Mouse (Mus musculus) liver, embryonic 15.5 days (tissue): Measurements from ENCODE around the gene Capn12. TPM values are rescaled to one million over a fixed set of nuclear protein-coding genes. Genes with fewer than 3 reads are reported as not detected.

Source experiments
- ATAC-seq: fragments of 200-750 bp; cut with Nextera tagmentation; 2 replicates; pipeline ENCODE4 v1.8.0; 2017; ENCODE audit warnings: moderate number of reproducible peaks, mild to moderate bottlenecking, moderate library complexity; ENCODE audit not compliant: insufficient read depth
- H3K27ac ChIP-seq: fragments of 300-500 bp; sonication (generic); replicated peaks from 2 replicates; pipeline ENCODE4 v1.5.1; 2015; ENCODE audit warnings: mild to moderate bottlenecking, inconsistent platforms
- H3K27me3 ChIP-seq: fragments of 300-500 bp; sonication (generic); 2 replicates; pipeline ENCODE4 v1.6.1; 2015; ENCODE audit warnings: mild to moderate bottlenecking, inconsistent platforms
- H3K36me3 ChIP-seq: fragments of 300-500 bp; sonication (generic); replicated peaks from 2 replicates; pipeline ENCODE4 v1.6.1; 2015; ENCODE audit warnings: moderate library complexity, mild to moderate bottlenecking, inconsistent platforms
- H3K4me1 ChIP-seq: fragments of 300-500 bp; sonication (generic); replicated peaks from 2 replicates; pipeline ENCODE4 v1.6.1; 2015; ENCODE audit warnings: inconsistent platforms
- H3K4me2 ChIP-seq: fragments of 300-500 bp; sonication (generic); 2 replicates; pipeline ENCODE4 v1.6.1; 2015; ENCODE audit warnings: moderate library complexity, mild to moderate bottlenecking, inconsistent platforms
- H3K4me3 ChIP-seq: fragments of 300-500 bp; sonication (generic); replicated peaks from 2 replicates; pipeline ENCODE4 v1.5.1; 2015; ENCODE audit warnings: mild to moderate bottlenecking, inconsistent platforms
- H3K9ac ChIP-seq: fragments of 300-500 bp; sonication (generic); 2 replicates; pipeline ENCODE4 v1.6.1; 2015; ENCODE audit warnings: moderate library complexity, mild to moderate bottlenecking, inconsistent platforms
- H3K9me3 ChIP-seq: fragments of 300-500 bp; sonication (generic); replicated peaks from 2 replicates; pipeline ENCODE4 v1.6.1; 2016; ENCODE audit warnings: inconsistent platforms
- WGBS: fragments of 180-500 bp; shearing (Covaris S2); methylation state at CpG from one replicate; pipeline ENCODE4 v1.1.7; 2015; ENCODE audit warnings: mixed read lengths; ENCODE audit not compliant: insufficient replicate concordance; 5-methylcytosine and 5-hydroxymethylcytosine counted together
- polyA plus RNA-seq: library from polyadenylated mRNA; unstranded; fragments of >200 nt; fragmentation: Nextera tagmentation; extraction: Ambion mirVana; gene quantifications from 2 replicates; pipeline ENCODE4 v1.2.1, GENCODE M21; 2015

Capn12 gene
- polyA plus RNA-seq, 1 experiment from 2014 or later, result 0.08 TPM

DNA sequence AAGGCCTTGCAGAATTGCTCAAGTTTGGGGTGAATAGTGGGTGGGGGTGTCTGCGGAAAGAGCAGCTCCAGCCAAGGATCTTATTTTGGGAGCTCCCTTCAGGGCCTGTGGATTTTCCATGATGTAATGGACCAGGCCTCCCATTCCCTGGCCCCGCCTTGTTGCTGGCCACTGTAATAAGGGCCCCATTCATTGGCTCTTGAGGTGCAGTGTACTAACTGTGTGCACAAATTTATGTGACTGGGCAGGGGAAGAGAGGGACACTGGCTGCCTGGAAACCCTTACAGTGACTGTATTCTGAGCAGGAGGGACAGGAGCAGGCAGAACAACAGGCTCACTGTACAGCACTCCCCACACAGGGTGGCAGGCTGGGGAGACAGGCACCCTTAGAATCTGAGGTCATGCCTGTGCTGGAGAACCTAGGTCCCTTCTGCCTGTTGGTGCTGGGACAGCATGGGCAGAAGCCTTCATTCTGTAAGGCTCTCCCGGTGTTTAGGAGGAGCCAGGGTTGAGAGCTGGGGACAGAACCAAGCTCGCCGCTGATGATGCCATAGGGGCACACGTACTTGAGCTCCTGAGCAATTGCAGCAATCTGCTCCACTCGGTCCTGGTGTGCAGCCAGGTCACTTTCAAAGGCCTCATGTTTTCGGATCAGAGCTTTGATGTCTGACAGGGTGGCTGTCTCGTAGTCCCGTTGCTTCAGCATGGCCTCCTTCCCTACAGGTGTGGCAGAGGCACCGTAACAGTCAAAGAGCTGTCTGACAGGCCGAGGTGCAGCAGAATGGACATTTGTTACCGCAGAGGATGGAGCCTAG lies 20.3 kb downstream of the Capn12 start:
- Histone ChIP-seq H3K4me1 (no peaks in the 10 kb centered on the region), H3K4me2 (no peak overlapping the region), H3K9me3 (no peaks in the 10 kb centered on the region), H3K36me3 (peaks cover 100% of the 10 kb centered on the region), H3K9ac (no peak overlapping the region), H3K4me3 (no peak overlapping the region), H3K27me3 (no peaks in the 10 kb centered on the region), H3K27ac (no peak overlapping the region)
- 87% methylated on average over 13 of the region's 13 CpGs for WGBS
- ATAC-seq, result no peak

DNA sequence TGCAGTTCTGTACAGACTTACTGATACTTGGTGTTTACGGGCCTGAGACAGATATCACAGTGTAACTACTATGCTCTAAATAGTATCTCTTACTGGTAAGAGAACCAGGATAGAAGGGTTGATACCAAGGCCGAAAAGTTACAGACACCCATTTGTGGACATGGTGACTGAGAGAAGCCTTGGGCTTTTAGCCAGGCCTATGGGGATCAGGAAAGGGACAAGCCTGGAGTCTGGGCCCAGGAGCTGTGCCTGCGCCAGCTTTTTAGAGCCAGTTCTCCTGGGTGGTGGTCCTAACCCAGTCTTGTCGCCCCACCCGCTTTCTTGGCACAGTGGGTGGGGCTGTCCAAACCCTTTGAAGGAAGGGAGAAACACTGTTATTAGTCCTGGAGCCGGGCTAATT lies 21.0 kb downstream of the Capn12 start:
- no peak for ATAC-seq
- Histone ChIP-seq H3K36me3 (peaks cover 100% of the 10 kb centered on the region), H3K27ac (no peak overlapping the region), H3K27me3 (no peaks in the 10 kb centered on the region), H3K4me2 (no peak overlapping the region), H3K9me3 (no peaks in the 10 kb centered on the region), H3K4me1 (no peaks in the 10 kb centered on the region), H3K9ac (no peak overlapping the region), H3K4me3 (no peak overlapping the region)
- WGBS, result 80% methylated on average over 6 of the region's 6 CpGs

DNA sequence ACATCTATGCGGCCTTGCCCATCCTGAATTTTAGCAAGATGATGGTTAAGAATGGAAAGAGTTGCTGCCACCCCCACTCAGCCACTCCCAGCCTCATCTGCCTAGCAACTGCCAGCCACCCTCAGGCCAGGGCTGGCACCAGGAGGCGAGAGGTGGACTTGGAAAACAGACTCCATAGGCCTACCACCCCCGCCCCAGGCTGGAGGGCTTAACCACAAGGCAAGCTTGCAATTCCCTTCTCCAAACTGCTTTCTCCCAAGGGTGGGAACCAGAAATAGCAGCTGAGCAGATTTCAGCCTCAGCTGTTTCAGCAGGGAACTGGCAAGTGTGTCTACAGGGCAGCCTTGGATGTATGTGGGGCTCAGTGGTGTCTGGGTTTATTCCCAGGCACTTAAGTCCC lies 21.6 kb downstream of the Capn12 start:
- Histone ChIP-seq H3K27ac (no peak overlapping the region), H3K4me2 (no peak overlapping the region), H3K9ac (no peak overlapping the region), H3K36me3 (peaks cover 100% of the 10 kb centered on the region), H3K4me1 (no peaks in the 10 kb centered on the region), H3K4me3 (no peak overlapping the region), H3K27me3 (no peaks in the 10 kb centered on the region), H3K9me3 (no peaks in the 10 kb centered on the region)
- WGBS, result 88% methylated on average over 3 of the region's 3 CpGs
- no peak for ATAC-seq

DNA sequence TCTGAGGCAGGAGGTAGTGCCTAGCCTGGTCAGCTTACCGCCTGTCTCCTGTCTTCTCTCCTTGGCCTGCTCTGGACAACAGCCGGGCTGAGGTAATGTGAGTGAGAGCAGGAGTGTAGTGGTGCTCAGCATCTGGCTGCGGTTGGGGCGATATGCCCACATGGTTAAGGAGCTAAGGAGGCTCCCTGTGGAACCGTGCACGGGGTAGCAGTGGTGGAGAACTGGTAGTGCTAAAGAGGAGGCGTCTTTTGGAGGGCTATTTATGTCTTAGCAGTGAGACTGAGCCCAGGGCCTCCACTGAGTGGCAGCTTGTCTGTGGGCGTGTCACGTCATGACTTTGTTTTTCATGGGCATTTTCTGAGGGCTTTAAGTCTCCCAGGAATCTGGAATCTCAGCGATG lies 22.6 kb downstream of the Capn12 start:
- no peak overlapping the region for H3K27ac ChIP-seq
- H3K9me3 ChIP-seq, result no peaks in the 10 kb centered on the region
- no peak overlapping the region for H3K9ac ChIP-seq
- no peak for ATAC-seq
- H3K4me2 ChIP-seq, result no peak overlapping the region
- H3K4me1 ChIP-seq, result no peaks in the 10 kb centered on the region
- H3K36me3 ChIP-seq, result peaks cover 100% of the 10 kb centered on the region
- no peaks in the 10 kb centered on the region for H3K27me3 ChIP-seq
- WGBS, result 86% methylated on average over 10 of the region's 10 CpGs
- H3K4me3 ChIP-seq, result no peak overlapping the region

DNA sequence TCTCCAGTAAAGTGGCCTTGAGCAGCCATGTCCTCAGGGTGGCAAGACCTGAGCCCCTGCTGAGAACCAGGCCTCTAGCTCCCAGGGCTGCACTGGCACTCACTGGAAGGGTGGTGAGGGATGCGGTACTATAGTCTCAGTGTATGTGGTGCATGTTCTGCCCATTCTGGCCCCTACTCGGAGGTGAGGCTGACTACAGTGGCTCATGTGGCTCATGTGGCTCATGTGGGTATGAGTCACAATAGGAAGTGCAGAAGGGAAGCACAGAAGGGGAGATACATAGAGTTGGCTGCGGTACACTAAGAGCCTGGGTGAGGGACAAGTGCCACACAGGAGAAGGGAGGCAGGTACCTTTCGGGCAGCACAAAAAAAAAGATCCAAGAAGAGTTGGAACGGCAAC lies 26.0 kb downstream of the Capn12 start:
- H3K4me2 ChIP-seq, result no peak overlapping the region
- no peaks in the 10 kb centered on the region for H3K4me1 ChIP-seq
- ATAC-seq, result no peak
- no peak overlapping the region for H3K9ac ChIP-seq
- no peak overlapping the region for H3K4me3 ChIP-seq
- H3K27ac ChIP-seq, result no peak overlapping the region
- peaks cover 100% of the 10 kb centered on the region for H3K36me3 ChIP-seq
- WGBS, result 83% methylated on average over 5 of the region's 5 CpGs
- no peaks in the 10 kb centered on the region for H3K27me3 ChIP-seq
- no peaks in the 10 kb centered on the region for H3K9me3 ChIP-seq

DNA sequence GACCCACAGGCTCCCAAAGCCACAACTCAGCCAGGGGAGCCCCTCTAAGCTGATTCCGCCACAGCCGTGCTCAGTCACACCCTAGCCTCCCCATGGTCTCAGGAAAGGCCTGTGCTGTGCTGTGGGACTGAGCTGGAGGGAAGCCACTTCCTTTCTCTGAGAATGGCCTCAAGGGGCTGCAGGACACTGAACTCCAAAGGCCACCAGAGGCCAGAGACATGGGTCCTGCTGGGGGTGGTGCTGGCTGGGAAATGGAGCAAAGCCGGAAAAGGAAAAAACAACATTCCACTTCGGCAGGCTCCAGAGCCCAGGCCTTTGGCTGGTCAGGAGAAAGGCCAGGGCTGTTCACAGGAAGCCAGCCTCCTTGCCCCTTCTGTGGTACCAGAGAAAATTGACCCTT lies 30.4 kb downstream of the Capn12 start:
- peaks cover 100% of the 10 kb centered on the region for H3K36me3 ChIP-seq
- ATAC-seq, result peak; percentile 41; the same call in 1 of the 2 replicates
- WGBS, result 78% methylated on average over 4 of the region's 4 CpGs

DNA sequence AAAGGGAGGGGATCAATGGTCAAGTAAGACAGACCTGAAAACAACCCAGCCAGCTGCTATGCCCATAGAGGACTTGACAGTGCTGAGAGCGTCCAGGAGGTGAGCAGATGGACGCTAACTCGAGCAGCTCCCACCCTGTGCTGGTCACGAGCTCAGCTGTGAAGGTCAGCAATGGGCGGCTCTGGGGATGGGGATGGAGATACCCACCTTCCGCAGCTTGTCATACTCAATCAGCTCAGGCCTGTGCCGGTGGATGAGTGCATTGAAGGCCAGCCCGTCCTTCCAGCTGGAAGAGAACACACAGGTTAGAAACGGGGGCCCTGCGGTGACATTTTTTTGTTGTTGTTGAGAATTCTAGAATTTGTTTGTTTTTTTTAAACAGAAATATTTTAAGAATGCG lies 31.9 kb downstream of the Capn12 start:
- Histone ChIP-seq H3K9me3 (no peaks in the 10 kb centered on the region), H3K27ac (no peak overlapping the region), H3K4me2 (no peak overlapping the region), H3K9ac (no peak overlapping the region), H3K27me3 (no peaks in the 10 kb centered on the region), H3K36me3 (peaks cover 100% of the 10 kb centered on the region), H3K4me1 (peaks cover 19% of the 10 kb centered on the region), H3K4me3 (no peak overlapping the region)
- WGBS, result 88% methylated on average over 11 of the region's 11 CpGs
- ATAC-seq, result no peak

More for the DNA sequence above, 30.4 kb downstream of the Capn12 start:
- no peak overlapping the region for H3K27ac ChIP-seq
- H3K9me3 ChIP-seq, result no peaks in the 10 kb centered on the region
- H3K4me1 ChIP-seq, result peaks cover 7% of the 10 kb centered on the region; the same call in 1 of the 2 replicates
- no peak overlapping the region for H3K9ac ChIP-seq
- no peak overlapping the region for H3K4me2 ChIP-seq
- no peak overlapping the region for H3K4me3 ChIP-seq
- H3K27me3 ChIP-seq, result no peaks in the 10 kb centered on the region

DNA sequence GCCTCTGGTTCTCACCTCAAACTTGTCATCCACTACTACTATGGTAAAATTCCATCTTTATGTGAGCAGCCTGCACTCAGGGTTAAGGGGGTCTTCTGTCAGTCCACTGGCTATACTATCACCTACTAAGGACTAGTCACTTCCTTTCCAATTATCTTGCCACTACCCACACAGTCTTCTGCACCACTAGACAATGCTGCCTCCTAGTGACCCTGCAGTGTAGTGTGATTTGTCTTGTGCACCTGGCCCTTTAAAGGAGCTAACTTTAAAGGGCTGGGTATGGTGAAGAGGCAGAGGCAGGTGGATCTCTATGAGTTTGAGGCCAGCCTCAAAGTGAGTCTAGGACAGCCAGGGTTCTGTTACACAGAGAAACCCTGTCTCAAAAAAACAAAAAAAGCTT lies 35.3 kb downstream of the Capn12 start:
- no peak overlapping the region for H3K27ac ChIP-seq
- H3K4me2 ChIP-seq, result no peak overlapping the region
- H3K4me1 ChIP-seq, result peaks cover 52% of the 10 kb centered on the region
- H3K36me3 ChIP-seq, result peaks cover 82% of the 10 kb centered on the region
- no peak for ATAC-seq
- no peaks in the 10 kb centered on the region for H3K9me3 ChIP-seq
- no peak overlapping the region for H3K9ac ChIP-seq
- H3K4me3 ChIP-seq, result no peak overlapping the region
- H3K27me3 ChIP-seq, result no peaks in the 10 kb centered on the region

DNA sequence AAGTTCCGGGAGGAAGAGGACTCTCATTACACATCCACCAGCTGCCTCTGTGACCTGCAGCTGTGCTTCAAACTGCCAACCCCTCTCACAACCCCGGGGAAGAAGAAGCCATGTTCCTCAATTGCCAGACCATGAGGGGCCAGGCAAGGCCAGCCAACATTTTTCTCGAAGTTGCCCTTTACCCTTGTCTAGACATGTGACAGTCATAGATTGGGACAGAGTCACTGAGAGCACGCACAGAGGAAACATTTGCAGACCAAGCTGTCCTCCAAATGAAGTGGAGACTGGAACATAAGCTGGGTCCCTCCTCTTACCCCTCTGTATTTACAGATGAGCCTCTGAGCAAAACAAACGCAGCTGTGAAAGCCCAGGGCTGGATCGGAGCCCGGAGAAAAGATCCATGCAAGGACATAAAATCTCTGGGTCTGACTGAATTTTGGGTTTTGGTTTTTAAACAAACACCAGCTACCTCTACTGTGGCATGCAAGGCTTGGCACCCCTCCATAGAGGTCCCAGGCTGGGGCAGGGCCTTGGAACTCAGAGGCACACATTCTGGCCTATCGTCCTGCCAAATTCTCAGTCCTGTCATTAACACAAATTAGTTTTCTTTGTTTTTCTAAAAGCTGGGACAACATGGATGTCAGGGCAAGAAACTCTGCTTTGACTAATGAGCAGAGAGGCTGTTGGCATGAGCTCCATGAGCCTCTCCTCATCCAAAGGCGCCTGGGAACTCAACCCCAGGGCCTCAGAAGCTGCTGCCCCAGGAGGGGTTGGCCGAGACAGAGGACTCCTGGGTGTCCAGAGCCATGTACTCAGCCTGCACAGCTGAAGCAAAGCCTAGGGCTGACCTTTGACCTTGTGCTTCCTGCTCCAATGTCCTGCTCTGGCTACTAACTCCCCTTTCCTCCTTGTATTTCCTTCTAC lies 36.5 kb downstream of the Capn12 start:
- no peaks in the 10 kb centered on the region for H3K9me3 ChIP-seq
- 67% methylated on average over 10 of the region's 10 CpGs for WGBS
- ATAC-seq, result peak; percentile 56
- peaks cover 80% of the 10 kb centered on the region for H3K36me3 ChIP-seq
- H3K9ac ChIP-seq, result no peak overlapping the region
- no peak overlapping the region for H3K4me2 ChIP-seq
- H3K27me3 ChIP-seq, result no peaks in the 10 kb centered on the region
- peak overlapping the region; percentile 53 for H3K27ac ChIP-seq
- H3K4me1 ChIP-seq, result peaks cover 65% of the 10 kb centered on the region
- no peak overlapping the region for H3K4me3 ChIP-seq

DNA sequence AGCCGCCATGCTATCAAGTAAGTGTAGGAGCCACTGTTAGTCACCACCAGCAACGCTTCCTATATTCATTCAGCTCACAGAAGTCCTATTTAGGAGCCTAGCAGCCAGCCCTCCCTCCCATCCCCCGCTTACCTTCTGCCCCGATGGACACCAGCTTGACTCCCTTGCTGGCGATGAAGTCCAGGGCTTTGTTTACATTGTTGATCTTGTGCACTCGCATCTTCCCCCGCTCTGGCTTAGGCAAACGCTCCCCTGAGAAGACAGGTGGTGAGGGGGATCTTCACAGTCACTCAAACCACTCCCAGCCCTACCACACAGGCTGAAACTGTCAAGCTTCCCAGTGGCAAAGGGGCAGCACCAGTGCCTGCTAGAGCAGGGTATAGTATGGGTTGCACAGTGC lies 37.3 kb downstream of the Capn12 start:
- Histone ChIP-seq H3K9ac (no peak overlapping the region), H3K9me3 (no peaks in the 10 kb centered on the region), H3K36me3 (peaks cover 76% of the 10 kb centered on the region), H3K4me3 (no peak overlapping the region), H3K27ac (peak overlapping the region; percentile 53), H3K27me3 (no peaks in the 10 kb centered on the region), H3K4me1 (peaks cover 73% of the 10 kb centered on the region), H3K4me2 (no peak overlapping the region)
- 86% methylated on average over 8 of the region's 8 CpGs for WGBS
- ATAC-seq, result no peak

DNA sequence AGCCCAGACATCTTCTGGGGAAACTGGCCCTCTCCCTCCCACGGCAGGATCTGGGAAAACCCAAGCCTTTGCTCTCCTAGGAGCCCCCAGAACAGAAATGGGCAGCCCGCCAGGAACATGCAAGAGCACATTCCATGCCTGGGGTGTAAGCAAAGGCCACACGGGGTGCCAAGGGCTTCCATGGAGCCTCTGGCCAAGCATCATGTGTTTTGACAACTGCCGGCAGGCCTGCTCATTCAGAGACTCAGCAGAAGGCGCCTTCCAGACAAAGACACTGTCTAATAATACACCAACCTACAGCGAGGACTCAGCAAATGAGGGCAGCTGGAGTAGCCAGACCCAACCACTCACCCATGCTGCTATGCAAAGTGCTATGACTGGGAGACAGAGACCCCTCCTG lies 38.6 kb downstream of the Capn12 start:
- Histone ChIP-seq H3K27ac (peak overlapping the region; percentile 53), H3K9ac (0 out of 2 replicates have a peak overlapping the region, but pooled peaks have one; percentile 15)

More for the DNA sequence above, 38.6 kb downstream of the Capn12 start:
- peaks cover 65% of the 10 kb centered on the region for H3K36me3 ChIP-seq
- no peaks in the 10 kb centered on the region for H3K9me3 ChIP-seq
- WGBS, result 53% methylated on average over 6 of the region's 6 CpGs
- ATAC-seq, result no peak
- no peaks in the 10 kb centered on the region for H3K27me3 ChIP-seq
- H3K4me2 ChIP-seq, result no peak overlapping the region
- H3K4me3 ChIP-seq, result no peak overlapping the region
- H3K4me1 ChIP-seq, result peaks cover 79% of the 10 kb centered on the region
